Mouse (Mus musculus) intestine, embryonic 15.5 days (tissue): ENCODE results near the gene B230217C12Rik. TPM values are rescaled to one million over a fixed set of nuclear protein-coding genes. Genes with fewer than 3 reads are reported as not detected.
A peak's percentile ranks its signal among the peaks of the same experiment; 100 is the strongest.

Source experiments
- ATAC-seq: fragments of 200-750 bp; cut with Nextera tagmentation; 2 replicates; pipeline ENCODE4 v1.8.0; 2017; ENCODE audit warnings: moderate TSS enrichment, moderate library complexity
- H3K27ac ChIP-seq: fragments of 300-500 bp; sonication (generic); 2 replicates; pipeline ENCODE4 v1.5.1; 2015; ENCODE audit warnings: mild to moderate bottlenecking, inconsistent platforms
- H3K27me3 ChIP-seq: fragments of 300-500 bp; sonication (generic); replicated peaks from 2 replicates; pipeline ENCODE4 v1.6.1; 2015; ENCODE audit warnings: inconsistent platforms
- H3K36me3 ChIP-seq: fragments of 300-500 bp; sonication (generic); 2 replicates; pipeline ENCODE4 v1.6.1; 2015; ENCODE audit warnings: inconsistent platforms
- H3K4me1 ChIP-seq: fragments of 300-500 bp; sonication (generic); replicated peaks from 2 replicates; pipeline ENCODE4 v1.6.1; 2015; ENCODE audit warnings: inconsistent platforms
- H3K4me2 ChIP-seq: fragments of 300-500 bp; sonication (generic); replicated peaks from 2 replicates; pipeline ENCODE4 v1.6.1; 2015; ENCODE audit warnings: mild to moderate bottlenecking, inconsistent platforms
- H3K4me3 ChIP-seq: fragments of 300-500 bp; sonication (generic); replicated peaks from 2 replicates; pipeline ENCODE4 v1.5.1; 2015; ENCODE audit warnings: inconsistent platforms
- H3K9ac ChIP-seq: fragments of 300-500 bp; sonication (generic); 2 replicates; pipeline ENCODE4 v1.6.1; 2015; ENCODE audit warnings: inconsistent platforms
- H3K9me3 ChIP-seq: fragments of 300-500 bp; sonication (generic); 2 replicates; pipeline ENCODE4 v1.6.1; 2016; ENCODE audit warnings: inconsistent platforms
- WGBS: fragments of 180-500 bp; shearing (Covaris S2); methylation state at CpG from one replicate; pipeline ENCODE4 v1.1.7; 2015; 5-methylcytosine and 5-hydroxymethylcytosine counted together
- polyA plus RNA-seq: library from polyadenylated mRNA; unstranded; fragments of >200 nt; fragmentation: Nextera tagmentation; extraction: Ambion mirVana; gene quantifications from 2 replicates; pipeline ENCODE4 v1.2.1, GENCODE M21; 2015

The B230217C12Rik gene
- polyA plus RNA-seq: 5.2 and 5.3 TPM in 2 replicates

- H3K9ac ChIP-seq: peak within 1 kb of the TSS; percentile 43
- H3K4me2 ChIP-seq: peak within 1 kb of the TSS; percentile 68
- H3K9me3 ChIP-seq: no peaks in the 10 kb centered on the region
- 3% methylated on average over 6 of the region's 6 CpGs for WGBS
- peaks cover 10% of the 10 kb centered on the region; the same call in 1 of the 2 replicates for H3K4me1 ChIP-seq
- H3K27me3 ChIP-seq: no peaks in the 10 kb centered on the region
- H3K4me3 ChIP-seq: peak within 1 kb of the TSS; percentile 45
- ATAC-seq: peak; percentile 34; the same call in 1 of the 2 replicates
- peak within 1 kb of the TSS; percentile 73 for H3K27ac ChIP-seq
- H3K36me3 ChIP-seq: 0 out of 2 replicates have a peak, but pooled peaks cover 16% of the 10 kb centered on the region
Measured at GRCm38 (mm10) chr11:97840539-97840954, at the start of gene B230217C12Rik. Gene B230217C12Rik, plus strand, starts transcription at chr11:97840780.

GRCm38 (mm10) chr11:97793165-97793564 lies 47.4 kb upstream of the B230217C12Rik start:
- H3K27ac ChIP-seq: no peak overlapping the region
- no peaks in the 10 kb centered on the region for H3K9me3 ChIP-seq
- H3K36me3 ChIP-seq: no peaks in the 10 kb centered on the region
- H3K27me3 ChIP-seq: no peaks in the 10 kb centered on the region
- no peak overlapping the region for H3K9ac ChIP-seq
- H3K4me3 ChIP-seq: no peak overlapping the region
- no peak for ATAC-seq
- H3K4me1 ChIP-seq: peaks cover 3% of the 10 kb centered on the region
- no peak overlapping the region for H3K4me2 ChIP-seq
- WGBS: 10% methylated on average over 2 of the region's 2 CpGs

GRCm38 (mm10) chr11:97796910-97797309 lies 43.7 kb upstream of the B230217C12Rik start:
- Histone ChIP-seq H3K36me3 (no peaks in the 10 kb centered on the region), H3K9me3 (no peaks in the 10 kb centered on the region), H3K27ac (no peak overlapping the region), H3K4me3 (no peak overlapping the region), H3K9ac (no peak overlapping the region), H3K27me3 (no peaks in the 10 kb centered on the region), H3K4me2 (no peak overlapping the region), H3K4me1 (peaks cover 15% of the 10 kb centered on the region)
- ATAC-seq: no peak
- 5% methylated on average over 6 of the region's 6 CpGs for WGBS

- no peak overlapping the region for H3K9ac ChIP-seq
- 0 out of 2 replicates have a peak overlapping the region, but pooled peaks have one; percentile 83 for H3K4me2 ChIP-seq
- WGBS: 61% methylated on average over 15 of the region's 15 CpGs
Measured at GRCm38 (mm10) chr11:97797369-97798082, 43.1 kb upstream of the B230217C12Rik start.

GRCm38 (mm10) chr11:97798083-97798435 lies 42.5 kb upstream of the B230217C12Rik start:
- Histone ChIP-seq H3K36me3 (no peaks in the 10 kb centered on the region), H3K9me3 (no peaks in the 10 kb centered on the region), H3K27me3 (no peaks in the 10 kb centered on the region), H3K4me1 (peaks cover 22% of the 10 kb centered on the region), H3K9ac (no peak overlapping the region), H3K4me2 (peak overlapping the region; percentile 83), H3K27ac (0 out of 2 replicates have a peak overlapping the region, but pooled peaks have one; percentile 11), H3K4me3 (peak overlapping the region; percentile 94; the same call in 1 of the 2 replicates)
- ATAC-seq: no peak
- WGBS: 46% methylated on average over 8 of the region's 8 CpGs

More at GRCm38 (mm10) chr11:97797369-97798082, 43.1 kb upstream of the B230217C12Rik start:
- Histone ChIP-seq H3K36me3 (no peaks in the 10 kb centered on the region), H3K27ac (no peak overlapping the region), H3K27me3 (no peaks in the 10 kb centered on the region), H3K9me3 (no peaks in the 10 kb centered on the region), H3K4me1 (peaks cover 21% of the 10 kb centered on the region), H3K4me3 (no peak overlapping the region)
- no peak for ATAC-seq

GRCm38 (mm10) chr11:97798782-97799145 lies 41.8 kb upstream of the B230217C12Rik start, which contains the start of gene Lasp1:
Gene Lasp1, plus strand, starts transcription at chr11:97799000.
- H3K4me2 ChIP-seq: peak within 1 kb of the TSS; percentile 83
- WGBS: under 1% methylated on average over 11 of the region's 11 CpGs
- no peaks in the 10 kb centered on the region for H3K27me3 ChIP-seq
- no peaks in the 10 kb centered on the region for H3K36me3 ChIP-seq
- no peaks in the 10 kb centered on the region for H3K9me3 ChIP-seq
- H3K27ac ChIP-seq: peak within 1 kb of the TSS; percentile 99
- ATAC-seq: peak; percentile 46
- peak within 1 kb of the TSS; percentile 94 for H3K9ac ChIP-seq
- peaks cover 25% of the 10 kb centered on the region for H3K4me1 ChIP-seq
- H3K4me3 ChIP-seq: peak within 1 kb of the TSS; percentile 94

GRCm38 (mm10) chr11:97799146-97799993 lies 41.2 kb upstream of the B230217C12Rik start:
- under 1% methylated on average over 71 of the region's 71 CpGs for WGBS
- Histone ChIP-seq H3K27me3 (no peaks in the 10 kb centered on the region), H3K4me1 (peaks cover 31% of the 10 kb centered on the region), H3K36me3 (no peaks in the 10 kb centered on the region), H3K4me2 (peak overlapping the region; percentile 83), H3K9ac (peak overlapping the region; percentile 94), H3K9me3 (no peaks in the 10 kb centered on the region), H3K4me3 (peak overlapping the region; percentile 94), H3K27ac (peak overlapping the region; percentile 99)
- peak; percentile 77 for ATAC-seq

GRCm38 (mm10) chr11:97799994-97800690 lies 40.4 kb upstream of the B230217C12Rik start:
- Histone ChIP-seq H3K27me3 (no peaks in the 10 kb centered on the region), H3K9me3 (no peaks in the 10 kb centered on the region), H3K4me3 (peak overlapping the region; percentile 94), H3K4me2 (peak overlapping the region; percentile 83), H3K36me3 (no peaks in the 10 kb centered on the region), H3K27ac (peak overlapping the region; percentile 99), H3K9ac (peak overlapping the region; percentile 94), H3K4me1 (peaks cover 39% of the 10 kb centered on the region)
- under 1% methylated on average over 35 of the region's 43 CpGs for WGBS
- peak; percentile 76 for ATAC-seq

GRCm38 (mm10) chr11:97800691-97801408 lies 39.7 kb upstream of the B230217C12Rik start:
- ATAC-seq: no peak
- Histone ChIP-seq H3K27ac (peak overlapping the region; percentile 99), H3K9me3 (no peaks in the 10 kb centered on the region), H3K4me3 (peak overlapping the region; percentile 94), H3K4me2 (peak overlapping the region; percentile 83), H3K4me1 (peaks cover 46% of the 10 kb centered on the region), H3K27me3 (no peaks in the 10 kb centered on the region), H3K36me3 (no peaks in the 10 kb centered on the region), H3K9ac (peak overlapping the region; percentile 94)
- WGBS: 2% methylated on average over 17 of the region's 17 CpGs

GRCm38 (mm10) chr11:97801409-97802193 lies 39.0 kb upstream of the B230217C12Rik start:
- no peaks in the 10 kb centered on the region for H3K36me3 ChIP-seq
- 15% methylated on average over 8 of the region's 8 CpGs for WGBS
- peak overlapping the region; percentile 94 for H3K4me3 ChIP-seq
- H3K9me3 ChIP-seq: no peaks in the 10 kb centered on the region
- no peaks in the 10 kb centered on the region for H3K27me3 ChIP-seq
- peak overlapping the region; percentile 99 for H3K27ac ChIP-seq
- H3K4me1 ChIP-seq: peaks cover 53% of the 10 kb centered on the region
- ATAC-seq: peak; percentile 6
- peak overlapping the region; percentile 83 for H3K4me2 ChIP-seq
- H3K9ac ChIP-seq: peak overlapping the region; percentile 94; the same call in 1 of the 2 replicates

GRCm38 (mm10) chr11:97802194-97802470 lies 38.4 kb upstream of the B230217C12Rik start:
- Histone ChIP-seq H3K9ac (peak overlapping the region; percentile 94; the same call in 1 of the 2 replicates), H3K4me3 (peak overlapping the region; percentile 94), H3K27ac (peak overlapping the region; percentile 99), H3K36me3 (no peaks in the 10 kb centered on the region), H3K4me1 (peaks cover 58% of the 10 kb centered on the region), H3K27me3 (no peaks in the 10 kb centered on the region), H3K9me3 (no peaks in the 10 kb centered on the region), H3K4me2 (peak overlapping the region; percentile 83)
- WGBS: 17% methylated on average over 1 of the region's 1 CpGs
- ATAC-seq: no peak
